Mouse (Mus musculus): ENCODE results near the gene Tpst2. TPM values are rescaled to one million over a fixed set of nuclear protein-coding genes. Genes with fewer than 3 reads are reported as not detected.

The Tpst2 gene
- polyA plus RNA-seq, 1 experiment from 2014 or later: 28.4 TPM

DNA sequence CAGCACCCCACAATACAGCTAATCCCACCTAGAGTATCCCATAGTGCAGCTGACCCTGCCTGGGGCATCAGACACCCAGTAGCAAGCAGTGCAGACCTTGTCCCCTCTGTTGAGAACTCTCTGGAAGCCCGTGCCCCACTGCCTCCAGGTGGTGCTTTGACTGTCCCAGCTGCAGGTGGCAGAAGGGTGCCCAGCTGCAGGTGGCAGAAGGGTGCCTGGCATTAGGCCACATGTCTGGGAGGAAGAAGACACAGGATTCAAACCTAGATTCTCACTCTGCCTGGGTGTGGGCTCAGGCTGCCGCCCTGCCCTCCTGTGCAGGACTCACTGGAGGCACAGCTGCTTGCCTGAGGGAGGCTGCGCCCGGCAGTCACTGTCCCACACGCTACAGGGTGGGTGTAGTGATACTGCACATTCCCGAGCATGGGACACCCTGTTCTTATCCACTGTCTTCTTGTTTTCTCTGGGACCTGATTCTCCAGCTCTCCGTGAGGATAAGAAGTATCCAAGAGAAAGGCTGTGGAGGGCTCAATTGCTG, 9.1 kb downstream of the Tpst2 start:
- Histone ChIP-seq H3K4me3 (no peak overlapping the region), H3K4me2 (no peak overlapping the region), H3K9ac (no peak overlapping the region), H3K27me3 (no peaks in the 10 kb centered on the region), H3K36me3 (ENCODE audit: poor library complexity, severe bottlenecking) (no peaks in the 10 kb centered on the region), H3K27ac (no peak overlapping the region; the same call in 1 of the 2 replicates), H3K4me1 (peaks cover 21% of the 10 kb centered on the region), H3K9me3 (replicated peaks) (no peaks in the 10 kb centered on the region)
- WGBS: 90% methylated on average over 7 of the region's 7 CpGs
- no peak for ATAC-seq

DNA sequence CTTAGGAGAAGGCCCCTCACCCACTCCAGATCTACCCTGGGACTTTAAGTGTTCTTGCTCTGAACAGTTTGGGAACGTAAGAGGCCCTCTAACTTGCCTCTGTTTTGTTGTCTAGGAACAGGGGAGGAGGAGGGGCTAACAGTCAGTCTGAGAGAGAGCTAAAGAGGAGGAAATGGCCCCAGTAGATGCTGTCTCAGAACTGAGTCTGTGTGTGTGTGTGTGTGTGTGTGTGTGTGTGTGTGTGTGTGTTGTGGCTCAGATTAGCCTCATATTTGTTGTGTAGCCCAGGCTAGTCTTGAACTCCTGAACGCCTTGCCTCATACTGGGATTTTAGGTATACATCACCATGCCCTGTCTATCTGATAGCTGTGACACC, 10.1 kb downstream of the Tpst2 start:
- Histone ChIP-seq H3K27ac (no peak overlapping the region), H3K9me3 (replicated peaks) (no peaks in the 10 kb centered on the region), H3K4me3 (no peak overlapping the region), H3K27me3 (no peaks in the 10 kb centered on the region), H3K36me3 (ENCODE audit: poor library complexity, severe bottlenecking) (no peaks in the 10 kb centered on the region), H3K4me1 (peaks cover 17% of the 10 kb centered on the region; the same call in 1 of the 2 replicates), H3K4me2 (no peak overlapping the region), H3K9ac (no peak overlapping the region)
- 78% methylated on average over 2 of the region's 2 CpGs for WGBS
- no peak for ATAC-seq

DNA sequence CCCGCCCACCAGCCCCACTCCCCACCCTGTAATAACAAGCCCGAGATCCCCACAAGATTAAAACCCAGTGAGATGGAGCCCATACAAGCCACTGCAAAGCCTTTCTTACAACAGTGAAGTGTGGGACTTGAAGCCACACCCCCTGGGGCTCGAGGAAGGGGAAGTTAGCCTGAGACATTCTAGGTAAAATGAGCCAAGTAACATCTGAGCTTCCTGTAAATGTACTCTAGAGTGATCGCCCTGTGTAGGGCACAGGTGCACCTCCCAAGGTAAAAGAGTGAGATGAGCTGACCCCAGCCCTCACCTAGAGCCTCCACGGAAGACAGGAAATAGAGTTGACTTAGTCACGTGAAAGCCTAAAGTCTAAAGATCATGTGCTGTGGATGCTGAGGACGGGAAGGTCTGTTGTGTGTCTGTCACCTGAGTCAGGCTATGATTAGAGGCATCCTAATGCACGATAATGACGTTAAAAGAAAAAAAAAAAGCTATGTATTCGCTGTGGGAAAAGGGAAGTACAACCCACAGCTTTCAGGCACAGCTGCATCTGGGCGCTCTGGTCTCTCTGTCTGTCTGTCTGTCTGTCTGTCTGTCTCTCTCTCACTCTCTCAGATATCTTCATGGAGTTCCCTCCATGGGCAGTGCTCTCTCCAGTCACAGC, 10.6 kb downstream of the Tpst2 start:
- no peak overlapping the region for H3K27ac ChIP-seq
- WGBS: 84% methylated on average over 11 of the region's 11 CpGs
- no peaks in the 10 kb centered on the region for H3K9me3 ChIP-seq (replicated peaks)
- H3K4me3 ChIP-seq: no peak overlapping the region
- H3K27me3 ChIP-seq: no peaks in the 10 kb centered on the region
- no peak overlapping the region for H3K4me2 ChIP-seq
- no peak overlapping the region for H3K9ac ChIP-seq
- ATAC-seq: no peak
- H3K4me1 ChIP-seq: 0 out of 2 replicates have a peak, but pooled peaks cover 15% of the 10 kb centered on the region
- H3K36me3 ChIP-seq (ENCODE audit: poor library complexity, severe bottlenecking): no peaks in the 10 kb centered on the region

DNA sequence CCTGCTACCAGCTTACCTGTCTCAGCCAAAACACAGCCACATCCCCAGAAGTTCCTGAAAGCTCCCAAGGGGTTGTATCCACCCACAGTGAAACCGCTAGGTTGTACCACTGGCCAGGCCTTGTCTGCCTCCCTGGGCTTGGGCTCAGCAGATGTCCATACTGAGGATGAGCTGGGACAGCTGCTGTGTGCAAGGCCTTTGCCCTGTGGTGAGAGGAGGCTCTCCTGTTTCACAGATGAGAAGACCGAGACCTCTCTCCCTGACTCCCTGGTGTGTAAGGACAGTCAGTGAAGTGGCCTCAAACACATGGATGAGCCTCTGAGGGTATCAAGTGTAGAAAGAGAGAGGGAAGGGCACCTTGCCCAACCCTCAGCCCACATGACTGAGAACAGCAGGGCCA, 11.2 kb downstream of the Tpst2 start:
- Histone ChIP-seq H3K4me3 (no peak overlapping the region), H3K9me3 (replicated peaks) (no peaks in the 10 kb centered on the region), H3K36me3 (ENCODE audit: poor library complexity, severe bottlenecking) (no peaks in the 10 kb centered on the region), H3K27me3 (no peaks in the 10 kb centered on the region), H3K4me2 (no peak overlapping the region), H3K4me1 (0 out of 2 replicates have a peak, but pooled peaks cover 15% of the 10 kb centered on the region), H3K9ac (no peak overlapping the region), H3K27ac (no peak overlapping the region)
- 81% methylated on average over 2 of the region's 2 CpGs for WGBS
- no peak for ATAC-seq

DNA sequence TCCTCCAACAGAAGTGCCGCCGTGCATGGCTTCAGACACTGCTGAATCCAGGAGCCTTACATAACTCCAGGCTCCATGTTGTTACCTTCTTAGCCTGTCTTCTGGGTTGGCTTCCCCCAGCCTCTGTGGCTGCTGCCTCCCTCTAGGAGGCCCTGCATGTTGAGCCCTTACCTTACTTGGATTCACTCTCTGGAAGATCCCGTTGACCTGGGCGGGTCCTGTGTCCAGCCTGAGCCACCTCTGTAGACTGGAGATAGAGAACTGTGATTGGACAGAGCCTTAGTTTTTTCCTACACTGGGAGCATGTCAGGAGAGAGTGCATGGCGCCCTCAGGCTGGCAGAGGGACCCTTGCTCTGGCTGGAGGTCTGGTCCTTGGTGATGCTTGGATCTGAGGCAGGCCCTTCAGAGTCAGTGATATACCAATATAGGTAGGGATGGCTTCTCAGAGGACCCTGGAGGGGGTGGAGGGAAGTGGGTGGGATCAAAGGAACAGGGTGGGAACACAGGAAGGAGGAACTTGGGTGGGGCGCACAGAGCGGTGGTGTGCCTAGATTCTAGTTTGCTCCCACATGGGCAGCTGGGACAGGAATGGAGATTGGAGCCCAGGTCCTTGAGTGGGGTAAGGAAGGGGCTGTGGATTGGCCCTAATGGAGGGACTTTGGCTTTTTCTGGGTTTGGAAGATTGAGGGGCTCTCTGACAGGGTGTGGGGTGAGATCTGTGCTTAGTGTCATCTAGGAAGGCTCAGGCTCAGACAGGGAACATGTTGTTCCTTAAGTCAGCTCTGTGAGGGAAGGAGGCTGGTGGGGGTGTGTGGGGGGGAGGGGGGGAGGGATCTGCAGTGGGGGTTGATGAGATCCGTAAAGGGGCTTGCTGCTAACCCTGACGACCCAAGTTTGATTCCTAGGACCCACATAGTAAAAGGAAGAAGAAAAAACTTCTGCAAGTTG, 12.0 kb downstream of the Tpst2 start:
- 86% methylated on average over 9 of the region's 9 CpGs for WGBS
- no peaks in the 10 kb centered on the region for H3K9me3 ChIP-seq (replicated peaks)
- 0 out of 2 replicates have a peak, but pooled peaks cover 15% of the 10 kb centered on the region for H3K4me1 ChIP-seq
- ATAC-seq: no peak
- no peak overlapping the region for H3K27ac ChIP-seq
- H3K27me3 ChIP-seq: no peaks in the 10 kb centered on the region
- no peak overlapping the region for H3K4me2 ChIP-seq
- H3K4me3 ChIP-seq: no peak overlapping the region
- no peak overlapping the region for H3K9ac ChIP-seq
- H3K36me3 ChIP-seq (ENCODE audit: poor library complexity, severe bottlenecking): no peaks in the 10 kb centered on the region

DNA sequence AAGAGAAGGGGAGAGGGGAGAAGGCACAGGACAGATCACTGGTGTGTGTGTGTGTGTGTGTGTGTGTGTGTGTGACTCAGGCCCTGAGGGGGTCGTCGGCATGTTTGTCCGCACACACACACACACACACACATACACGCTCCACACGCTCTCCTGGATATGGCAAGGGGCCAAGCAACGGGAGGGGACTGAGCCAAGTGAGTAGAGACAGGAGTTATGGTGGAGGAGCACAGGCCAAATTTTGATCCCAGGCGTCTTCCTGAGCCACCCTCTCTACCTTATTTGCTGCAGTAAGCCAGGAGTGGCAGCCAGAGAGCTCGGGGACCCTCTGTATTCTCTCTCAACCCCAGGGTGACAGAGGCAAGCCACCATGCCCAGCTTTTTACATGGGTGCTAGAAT, 12.7 kb downstream of the Tpst2 start:
- H3K4me2 ChIP-seq: no peak overlapping the region
- H3K9me3 ChIP-seq (replicated peaks): no peaks in the 10 kb centered on the region
- no peak overlapping the region for H3K9ac ChIP-seq
- no peaks in the 10 kb centered on the region for H3K36me3 ChIP-seq (ENCODE audit: poor library complexity, severe bottlenecking)
- H3K27me3 ChIP-seq: no peaks in the 10 kb centered on the region
- H3K4me1 ChIP-seq: 0 out of 2 replicates have a peak, but pooled peaks cover 15% of the 10 kb centered on the region
- ATAC-seq: no peak
- WGBS: 66% methylated on average over 7 of the region's 8 CpGs
- H3K4me3 ChIP-seq: no peak overlapping the region
- no peak overlapping the region for H3K27ac ChIP-seq

DNA sequence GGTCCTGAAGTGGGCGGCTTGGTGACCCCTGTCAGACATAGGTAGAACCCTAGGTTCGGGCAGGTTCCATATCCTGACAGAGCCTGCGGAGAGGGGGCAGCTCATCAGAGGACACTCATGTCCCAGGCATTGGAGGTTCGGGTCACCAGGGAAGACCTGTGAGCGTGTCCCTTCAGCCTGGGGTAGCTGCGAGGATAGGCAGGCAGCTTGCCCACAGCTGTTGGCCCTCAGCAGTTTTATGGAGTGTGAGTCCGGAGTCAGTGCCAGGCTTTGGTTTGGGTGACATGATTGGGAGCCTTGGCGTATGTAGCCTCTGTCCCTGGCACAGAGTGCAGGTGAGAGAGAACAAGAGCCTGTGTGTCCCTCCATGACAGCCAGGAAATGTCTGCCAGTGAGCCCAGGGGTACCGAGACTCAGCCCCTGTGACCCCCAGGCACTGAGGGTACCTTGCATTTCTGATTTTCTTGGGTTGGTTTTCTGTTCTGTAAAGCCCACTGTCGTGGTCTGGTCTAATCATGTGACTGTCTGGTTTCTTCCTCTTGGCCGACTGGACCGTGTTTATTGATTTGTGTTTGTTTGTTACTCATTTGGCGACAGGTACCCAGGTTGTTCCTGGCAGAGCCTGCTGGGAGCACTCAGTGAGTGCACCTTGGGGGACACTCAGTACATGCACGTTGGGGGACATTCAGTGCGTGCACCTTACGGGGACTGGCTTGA, 13.5 kb downstream of the Tpst2 start:
- Histone ChIP-seq H3K4me3 (no peak overlapping the region), H3K4me2 (no peak overlapping the region), H3K9ac (no peak overlapping the region), H3K36me3 (ENCODE audit: poor library complexity, severe bottlenecking) (no peaks in the 10 kb centered on the region), H3K27ac (no peak overlapping the region), H3K27me3 (no peaks in the 10 kb centered on the region), H3K4me1 (peaks cover 19% of the 10 kb centered on the region), H3K9me3 (replicated peaks) (no peaks in the 10 kb centered on the region)
- WGBS: 89% methylated on average over 16 of the region's 16 CpGs
- no peak for ATAC-seq

DNA sequence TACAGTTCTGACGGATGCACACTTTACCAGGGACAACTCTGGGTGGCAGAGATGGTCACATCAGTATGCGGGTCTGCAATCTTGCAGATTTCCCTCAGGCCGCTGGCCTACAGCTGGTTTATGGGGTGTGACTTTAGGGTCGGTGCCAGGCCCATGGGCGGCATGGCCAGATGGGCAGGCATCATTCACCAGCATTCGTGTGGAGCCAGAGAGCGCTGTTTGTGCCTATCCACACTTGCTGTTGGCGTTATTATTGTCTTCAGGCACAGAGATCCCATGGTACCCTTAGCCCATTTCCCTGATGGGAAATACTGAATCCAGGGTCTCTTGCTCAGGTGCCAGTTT, 14.0 kb downstream of the Tpst2 start:
- Histone ChIP-seq H3K36me3 (ENCODE audit: poor library complexity, severe bottlenecking) (no peaks in the 10 kb centered on the region), H3K4me1 (peaks cover 23% of the 10 kb centered on the region), H3K27ac (no peak overlapping the region), H3K27me3 (no peaks in the 10 kb centered on the region), H3K4me3 (no peak overlapping the region), H3K9ac (no peak overlapping the region), H3K9me3 (replicated peaks) (no peaks in the 10 kb centered on the region), H3K4me2 (no peak overlapping the region)
- ATAC-seq: no peak
- 94% methylated on average over 8 of the region's 8 CpGs for WGBS

DNA sequence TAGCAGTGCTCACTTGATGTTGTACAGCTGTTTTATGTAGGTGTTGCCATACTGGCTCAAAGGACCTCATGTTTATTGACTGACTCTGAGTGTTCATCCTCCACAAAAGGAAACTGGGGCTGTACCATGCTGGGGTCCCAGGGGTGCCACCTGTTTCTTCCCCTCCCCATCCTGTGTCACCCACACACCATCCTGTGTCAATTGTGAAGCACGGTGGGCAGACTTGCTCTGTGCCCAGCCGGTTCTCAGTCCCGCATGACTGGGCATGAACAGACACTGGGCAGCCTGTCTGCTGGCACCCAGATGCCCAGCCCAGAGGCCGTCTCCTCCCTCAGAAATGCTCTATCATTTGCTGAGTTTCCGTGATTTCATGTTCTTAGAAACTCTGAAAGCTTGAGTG, 15.4 kb downstream of the Tpst2 start:
- H3K27ac ChIP-seq: no peak overlapping the region
- ATAC-seq: no peak
- no peaks in the 10 kb centered on the region for H3K36me3 ChIP-seq (ENCODE audit: poor library complexity, severe bottlenecking)
- no peak overlapping the region for H3K4me3 ChIP-seq
- no peaks in the 10 kb centered on the region for H3K9me3 ChIP-seq (replicated peaks)
- H3K4me1 ChIP-seq: peaks cover 27% of the 10 kb centered on the region
- H3K27me3 ChIP-seq: no peaks in the 10 kb centered on the region
- no peak overlapping the region for H3K4me2 ChIP-seq
- WGBS: 79% methylated on average over 5 of the region's 5 CpGs
- H3K9ac ChIP-seq: no peak overlapping the region

DNA sequence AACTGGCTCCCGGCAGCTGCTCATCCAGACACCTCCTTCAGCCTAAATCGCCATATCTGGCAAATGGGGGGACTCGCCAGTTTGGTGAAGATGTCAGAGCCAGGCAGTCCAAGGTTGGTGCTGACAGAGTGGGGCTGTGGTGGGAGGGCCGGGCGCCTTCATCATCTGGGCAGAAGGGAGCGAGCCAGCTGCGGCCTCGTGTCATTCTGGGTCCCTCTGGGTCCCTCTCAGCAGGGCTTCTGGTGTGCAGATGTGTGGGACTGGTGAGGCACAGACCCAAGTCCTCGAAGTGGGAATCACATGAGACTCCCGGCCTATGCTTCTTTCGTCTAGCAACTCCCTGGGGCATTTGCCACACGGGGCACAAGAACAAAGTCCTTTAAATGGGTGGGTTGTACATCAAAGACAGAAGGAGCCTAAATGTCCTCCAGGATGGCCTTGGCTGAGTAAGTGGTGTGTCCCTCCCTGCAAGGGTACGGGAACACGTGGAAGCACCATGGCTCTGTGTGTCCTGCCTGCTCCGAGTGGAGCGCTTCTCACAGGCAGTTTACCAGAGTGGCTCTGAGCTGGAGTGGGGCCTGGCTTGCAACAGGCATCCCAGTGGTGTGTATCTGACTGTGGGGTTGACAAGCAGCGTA, 16.0 kb downstream of the Tpst2 start:
- H3K27ac ChIP-seq: no peak overlapping the region
- 85% methylated on average over 17 of the region's 17 CpGs for WGBS
- no peaks in the 10 kb centered on the region for H3K36me3 ChIP-seq (ENCODE audit: poor library complexity, severe bottlenecking)
- H3K9me3 ChIP-seq (replicated peaks): no peaks in the 10 kb centered on the region
- no peak overlapping the region for H3K9ac ChIP-seq
- H3K4me3 ChIP-seq: no peak overlapping the region
- peaks cover 31% of the 10 kb centered on the region for H3K4me1 ChIP-seq
- no peak for ATAC-seq
- H3K27me3 ChIP-seq: no peaks in the 10 kb centered on the region
- H3K4me2 ChIP-seq: no peak overlapping the region

DNA sequence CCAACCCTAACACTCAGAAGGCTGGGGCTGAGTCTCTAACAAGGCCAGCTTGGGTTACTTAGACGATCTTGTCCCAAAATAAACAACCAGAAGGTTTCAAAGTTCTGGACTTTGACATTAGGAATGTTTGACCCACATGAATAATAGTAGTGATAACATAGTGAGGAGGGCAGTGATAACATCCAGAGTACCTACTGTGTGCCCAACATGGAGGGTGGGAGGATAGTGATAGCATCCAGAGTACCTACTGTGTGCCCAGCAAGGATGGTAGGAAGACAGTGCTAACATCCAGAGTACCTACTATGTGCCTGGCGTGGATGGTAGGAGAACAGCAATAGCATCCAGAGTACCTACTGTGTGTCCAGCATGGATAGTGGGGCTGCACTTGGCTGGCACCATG, 17.3 kb downstream of the Tpst2 start:
- Histone ChIP-seq H3K27ac (no peak overlapping the region), H3K4me3 (no peak overlapping the region), H3K4me1 (peaks cover 31% of the 10 kb centered on the region), H3K4me2 (no peak overlapping the region), H3K27me3 (no peaks in the 10 kb centered on the region), H3K36me3 (ENCODE audit: poor library complexity, severe bottlenecking) (no peaks in the 10 kb centered on the region), H3K9me3 (replicated peaks) (no peaks in the 10 kb centered on the region), H3K9ac (no peak overlapping the region)
- ATAC-seq: no peak
- WGBS: 85% methylated on average over 2 of the region's 2 CpGs
